Mouse (Mus musculus) left cerebral cortex, adult 8-10 months (tissue): Measurements from ENCODE around the gene Polr2a. TPM values are rescaled to one million over a fixed set of nuclear protein-coding genes. Genes with fewer than 3 reads are reported as not detected.
A peak's percentile ranks its signal among the peaks of the same experiment; 100 is the strongest.

Experiments
- DNase-seq, 2 experiments: peaks; one replicate each; pipeline ENCODE4 v3.0.0; 2022; ENCODE audit warnings: low spot score in 2 of 2
- total RNA-seq, 4 experiments: library from RNA; stranded (reverse); gene quantifications; 2 replicates each; pipeline ENCODE4 v1.2.4; 2022

The Polr2a gene
- 10 to 100 TPM; 48.6 to 56.4 (median 51.3) TPM for total RNA-seq

DNA sequence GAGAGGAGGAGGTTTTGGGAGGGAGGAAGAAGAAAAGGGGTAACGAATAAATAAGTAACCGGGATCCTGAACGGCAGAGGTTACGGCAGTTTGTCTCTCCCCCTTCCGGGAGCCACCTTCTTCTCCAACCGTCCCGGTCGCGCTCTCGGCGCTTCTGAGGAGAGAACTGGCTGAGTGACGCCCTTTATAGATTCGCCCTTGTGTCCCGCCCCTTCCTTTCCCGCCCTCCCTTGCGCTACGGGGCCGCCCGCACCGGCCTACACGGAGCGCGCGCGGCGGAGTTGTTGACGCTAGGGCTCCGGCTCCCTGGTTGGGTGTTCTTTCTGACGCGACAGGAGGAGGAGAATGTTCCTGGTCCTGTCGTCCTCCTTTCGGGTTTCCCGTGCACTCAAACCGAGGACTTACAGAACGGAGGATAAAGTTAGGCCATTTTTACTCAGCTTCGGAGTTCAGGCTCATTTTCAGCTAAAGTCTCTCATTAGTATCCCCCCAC is at the start of gene Polr2a:
Polr2a (minus strand) TSS at position 160 of the 493 bp plus-strand sequence.
- DNase-seq, result peak; percentile 96 to 99

DNA sequence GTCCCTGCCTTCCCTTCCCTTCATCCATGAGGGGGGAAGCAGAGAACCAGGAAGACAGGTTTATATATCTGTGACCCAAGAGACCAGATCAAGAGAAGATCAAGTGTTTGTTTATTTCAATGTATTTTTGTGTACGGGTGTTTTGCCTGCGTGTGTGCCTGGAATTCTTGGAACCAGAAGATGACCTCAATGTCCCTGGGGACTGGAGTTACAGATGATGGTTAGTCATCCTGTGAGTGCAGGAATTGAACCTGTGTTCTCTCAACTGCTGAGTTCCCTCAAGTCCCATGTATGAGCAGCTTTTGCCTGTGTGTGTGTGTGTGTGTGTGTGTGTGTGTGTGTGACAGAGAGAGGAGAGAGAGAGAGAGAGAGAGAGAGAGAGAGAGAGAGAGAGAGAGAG is 49.2 kb upstream of the Polr2a start:
- DNase-seq, result no peak

GRCm38 (mm10) chr11:69806378-69806777 is 47.9 kb upstream of the Polr2a start:
- no peak for DNase-seq

DNA sequence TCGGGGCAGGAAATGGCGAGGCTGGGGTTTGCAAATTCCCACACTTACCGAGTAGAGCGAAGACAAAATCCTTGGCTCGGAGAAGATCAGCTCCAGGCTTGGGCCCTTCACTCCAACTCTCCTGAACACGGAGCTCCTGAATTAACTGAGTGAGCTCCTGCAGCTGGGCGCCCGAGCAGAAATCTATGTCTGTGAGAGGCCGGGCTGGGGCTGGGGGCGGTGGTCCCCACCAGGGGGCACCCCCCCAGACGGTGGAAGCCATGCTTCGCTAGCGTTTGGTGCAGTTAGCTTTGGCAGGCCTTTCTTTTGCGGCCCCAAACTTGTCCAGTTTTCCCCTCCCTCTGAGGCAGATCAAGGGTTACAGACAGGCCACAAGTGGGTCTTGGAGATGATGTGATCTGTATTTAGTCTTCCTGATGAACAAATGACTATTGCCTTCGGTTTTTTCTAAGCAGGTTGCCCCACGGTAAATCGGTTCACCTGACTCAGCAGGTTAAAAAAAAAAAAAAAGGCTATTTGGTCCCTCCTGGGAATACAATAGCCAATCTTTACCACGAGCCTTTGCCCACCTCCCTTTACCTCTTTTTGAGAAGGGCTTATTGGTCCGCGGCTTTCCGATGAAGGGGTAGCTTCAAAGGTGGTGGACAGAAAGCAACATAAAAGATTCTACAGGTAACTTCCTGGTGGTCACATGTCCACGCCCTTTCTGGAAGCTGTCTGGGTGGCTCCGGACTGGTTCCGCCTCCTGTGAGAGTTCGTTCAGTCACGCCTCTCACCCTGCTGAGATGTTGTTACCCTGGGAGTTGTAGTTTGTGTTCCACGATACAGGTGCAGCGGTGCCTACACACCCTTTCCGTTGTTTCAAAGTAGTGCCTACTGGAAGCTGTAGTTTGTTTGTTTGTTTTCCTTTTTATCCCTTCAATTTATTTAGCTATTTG is 46.8 kb upstream of the Polr2a start, which contains the start of gene Tmem102:
Tmem102 (minus strand) TSS at position 653 of the 938 bp plus-strand sequence.
- no peak for DNase-seq

GRCm38 (mm10) chr11:69804652-69804940 is 46.2 kb upstream of the Polr2a start:
- DNase-seq, result no peak

GRCm38 (mm10) chr11:69803786-69804651 is 45.6 kb upstream of the Polr2a start:
- DNase-seq, result peak in 1 of 2 experiments; percentile 49

DNA sequence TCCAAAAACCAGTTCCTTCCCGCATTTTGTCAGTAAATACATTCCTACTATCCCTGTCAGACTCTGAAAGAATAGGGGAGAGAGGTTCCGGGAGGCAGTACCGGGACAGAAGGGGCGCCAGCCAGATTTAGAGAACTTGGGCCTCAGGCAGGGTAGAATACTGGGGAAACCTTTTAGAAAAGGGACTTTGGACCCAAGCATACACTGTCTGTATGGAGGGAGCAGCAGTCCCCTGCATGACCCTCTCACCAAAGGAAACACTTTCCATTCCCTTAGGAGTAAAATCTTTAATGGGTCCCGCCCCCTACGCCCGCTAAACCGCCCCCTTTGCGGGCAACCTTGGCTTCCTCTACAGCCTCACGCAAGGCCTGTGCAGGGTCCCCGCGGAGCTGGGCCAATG is 44.9 kb upstream of the Polr2a start:
- DNase-seq, result no peak

DNA sequence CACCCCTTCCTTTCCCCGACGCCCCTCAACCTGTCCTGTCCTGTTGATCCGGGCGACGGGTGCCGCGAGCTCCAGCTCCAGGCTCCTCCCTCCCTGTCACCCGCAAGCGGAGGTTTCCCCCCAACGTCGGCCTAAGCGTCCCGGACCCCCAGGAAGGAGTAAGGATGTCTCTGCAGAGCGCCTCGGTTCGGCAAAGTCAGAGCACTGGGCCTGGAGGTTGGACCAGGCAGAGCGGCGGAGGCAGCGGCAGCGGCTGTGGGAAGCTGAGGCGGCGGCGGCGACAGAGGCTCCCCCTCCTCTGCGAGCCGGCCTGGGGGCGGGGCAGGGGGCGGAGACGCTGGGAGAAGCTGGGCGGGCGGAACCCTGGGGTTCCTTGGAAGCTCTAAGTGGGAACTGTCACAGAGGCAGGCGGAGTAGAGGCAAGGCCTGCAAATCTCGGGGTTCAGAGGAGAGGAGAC is 44.2 kb upstream of the Polr2a start:
- DNase-seq, result peak; percentile 54 to 64

DNA sequence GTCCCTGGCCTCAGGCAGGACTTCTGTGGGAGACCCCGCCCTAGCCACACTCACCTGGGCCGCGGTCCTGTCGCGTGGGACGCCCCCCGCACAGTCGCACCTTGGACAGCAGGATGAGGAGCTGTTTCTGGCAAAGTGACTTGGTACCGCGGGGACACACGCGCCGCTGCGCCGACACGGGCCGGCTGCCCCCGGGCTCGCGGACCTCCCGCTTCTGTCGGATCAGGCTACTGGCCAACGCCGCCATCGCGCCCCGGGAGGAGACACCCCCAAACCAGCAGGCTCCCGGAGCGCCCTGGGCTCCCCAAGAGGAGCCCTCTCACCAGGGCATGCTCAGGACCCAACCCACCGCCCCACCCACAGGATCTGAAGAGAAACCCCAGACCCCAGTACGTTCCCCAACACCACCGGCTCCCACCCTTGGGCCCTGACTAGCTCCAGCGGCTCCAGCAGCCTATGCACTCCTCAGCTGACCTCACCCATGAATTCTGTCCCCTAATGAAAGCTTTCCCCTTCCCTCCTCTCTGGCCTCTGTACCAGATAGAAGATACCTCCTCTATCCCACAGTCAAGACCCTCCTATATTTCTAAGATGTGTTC is 43.0 kb upstream of the Polr2a start, which contains the start of gene Fgf11:
Fgf11 (minus strand) TSS at position 479 of the 599 bp plus-strand sequence.
- DNase-seq, result no peak

DNA sequence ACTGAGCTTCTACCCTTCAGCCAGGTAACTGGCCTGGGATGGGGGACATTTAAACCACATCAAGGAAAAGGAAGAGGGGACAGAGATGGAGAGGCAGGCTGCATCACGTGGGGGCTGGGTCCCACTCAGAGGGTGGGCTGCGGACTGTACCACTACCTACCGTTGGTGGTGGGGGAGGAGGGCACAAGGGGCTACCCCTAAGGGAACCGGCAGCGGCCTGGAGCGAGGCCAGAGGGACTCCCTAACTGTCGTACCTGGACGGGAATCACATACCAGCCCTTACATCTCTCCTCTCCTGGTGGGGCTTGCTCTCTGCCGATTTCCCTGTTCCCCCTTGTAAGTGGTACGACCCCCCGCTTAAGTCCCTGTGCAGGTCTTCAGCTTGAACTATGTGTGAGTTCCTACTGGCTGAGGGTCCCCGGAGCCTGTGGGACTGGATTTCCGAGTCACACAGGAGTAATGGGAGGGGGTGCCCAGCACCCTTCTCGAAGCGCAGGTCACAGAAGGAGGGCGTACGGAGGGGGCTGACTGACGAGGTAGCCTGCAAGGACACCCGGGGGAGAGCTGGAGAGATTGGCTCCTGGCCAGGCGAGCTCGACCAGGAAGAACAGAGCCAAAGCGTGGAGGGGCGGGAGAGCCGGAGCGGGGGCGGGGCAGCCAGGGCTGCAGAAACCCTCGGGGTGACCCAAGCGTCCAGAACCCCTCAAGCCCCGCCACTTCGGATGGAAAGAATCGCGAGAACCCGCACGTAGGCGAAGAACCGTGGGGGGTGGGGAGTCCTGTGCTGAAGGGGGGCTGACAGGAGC is 42.2 kb upstream of the Polr2a start:
- DNase-seq, result peak in 1 of 2 experiments; percentile 45

GRCm38 (mm10) chr11:69800138-69800391 is 41.6 kb upstream of the Polr2a start:
- DNase-seq, result no peak

- no peak for DNase-seq
Observed at GRCm38 (mm10) chr11:69799394-69800137, 41.1 kb upstream of the Polr2a start.

GRCm38 (mm10) chr11:69797924-69798323 is 39.5 kb upstream of the Polr2a start:
- no peak for DNase-seq

GRCm38 (mm10) chr11:69795983-69796435 is 37.6 kb upstream of the Polr2a start:
- no peak for DNase-seq

- peak; percentile 60 to 93 for DNase-seq
Observed at GRCm38 (mm10) chr11:69795168-69795982, 36.9 kb upstream of the Polr2a start, which contains the start of gene Chrnb1. Chrnb1 (minus strand) TSS chr11:69795943.

DNA sequence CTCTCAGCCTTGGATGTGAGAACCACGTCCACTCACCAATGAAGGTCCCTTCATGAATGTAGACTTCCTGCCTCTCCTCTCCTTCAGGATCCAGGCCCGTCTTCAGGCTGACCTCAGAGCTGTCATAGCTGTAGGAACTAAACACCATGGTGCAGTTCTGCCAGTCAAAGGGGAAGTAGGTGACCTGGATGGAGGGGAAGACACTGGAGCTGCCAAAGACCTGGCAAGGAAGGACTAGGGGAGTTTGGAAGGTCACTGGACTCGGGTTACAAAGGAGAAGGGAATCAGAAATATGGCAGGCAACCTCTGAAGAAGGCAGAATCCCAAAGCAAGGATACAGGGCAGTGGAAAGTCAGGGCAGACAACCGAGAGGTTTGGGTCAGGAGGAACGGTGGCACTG is 35.0 kb upstream of the Polr2a start:
- DNase-seq, result no peak

DNA sequence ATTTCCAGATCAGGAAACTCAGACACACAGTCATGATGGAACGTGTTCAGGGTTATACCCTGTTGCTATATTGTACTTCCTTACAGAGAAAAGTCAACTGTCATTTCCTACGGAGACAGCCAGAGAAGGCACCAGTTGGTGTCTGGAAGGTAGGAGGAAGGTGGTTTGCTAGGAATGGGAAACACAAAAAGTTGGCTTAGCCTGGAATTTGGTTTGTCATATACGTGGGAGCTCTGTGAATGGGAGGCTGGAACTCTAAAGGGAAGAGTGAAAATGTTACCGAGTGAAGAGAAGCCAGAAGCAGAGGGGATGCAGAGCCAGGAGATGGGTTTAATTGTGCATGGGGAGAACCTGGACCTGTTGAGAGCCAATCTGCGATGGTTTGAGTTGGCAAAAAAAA is 33.0 kb upstream of the Polr2a start:
- DNase-seq, result no peak

DNA sequence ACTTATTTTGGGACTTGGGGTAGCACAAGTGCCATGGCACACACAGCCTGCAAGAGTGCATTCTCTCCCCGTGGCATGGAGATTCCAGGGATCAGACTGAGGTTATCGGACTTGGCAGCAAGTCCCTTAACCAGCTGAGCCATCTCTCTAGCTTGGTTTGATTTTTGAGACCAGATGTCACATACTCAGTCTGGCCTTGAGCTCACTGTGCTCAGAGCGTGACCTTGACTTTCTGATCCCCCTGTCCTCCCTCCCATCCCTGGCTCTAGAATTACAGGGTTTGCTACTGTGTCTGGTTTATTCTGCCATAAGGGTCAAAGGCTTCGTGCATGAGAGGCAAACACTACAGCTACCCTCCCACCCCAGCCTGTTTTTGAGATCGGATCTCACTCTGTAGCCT is 31.0 kb upstream of the Polr2a start:
- no peak for DNase-seq

DNA sequence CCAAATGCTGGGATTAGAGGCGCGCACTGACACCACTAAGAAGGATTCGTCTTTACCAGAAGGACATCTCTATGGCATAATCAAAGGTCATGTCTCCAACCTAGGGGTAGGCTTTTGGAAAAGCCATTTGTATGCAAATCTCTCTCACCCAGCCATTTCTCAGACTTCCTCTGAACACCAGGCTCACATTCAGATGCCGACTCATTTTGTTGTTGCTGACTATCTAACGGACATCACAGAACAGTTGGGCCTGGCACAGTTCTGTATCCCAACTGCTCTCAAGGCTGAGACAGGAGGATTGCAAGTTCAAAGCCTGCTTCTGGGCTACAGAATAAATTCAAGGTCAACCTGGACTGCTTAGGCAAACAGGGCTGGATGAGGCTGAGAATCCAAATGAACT is 28.9 kb upstream of the Polr2a start:
- no peak for DNase-seq
